Mouse (Mus musculus): ENCODE measurements around the gene Dlat. TPM values are rescaled to one million over a fixed set of nuclear protein-coding genes. Genes with fewer than 3 reads are reported as not detected.

Dlat gene
- total and polyA plus RNA-seq, 3 experiments = 45.2 to 67.5 (median 53.4) TPM

GRCm38 (mm10) chr9:50617794-50618330 is 41.7 kb downstream of the Dlat start:
- in situ Hi-C loops (cut with MboI; ENCODE audit: low pct_ligation_motif_present, low pct_unique_long_range_greater_than_20kb, low sequenced_read_pairs) (no loop called here), dilution Hi-C loops (cut with MboI; ENCODE audit: extremely low pct_ligation_motif_present, extremely low pct_unique_long_range_greater_than_20kb, low sequenced_read_pairs) (no loop called here)
- Histone ChIP-seq H3K4me3 (replicated peaks in 1 of 3; ENCODE audit: low read depth in 2 of 3, low read length in 2 of 3, poor library complexity in 1 of 3) (peak overlapping the region in 2 of 3 experiments; percentile 71 to 96), H3K36me3 (replicated peaks in 1 of 2; ENCODE audit: control insufficient read depth in 1 of 2, insufficient read depth in 1 of 2, low read length in 1 of 2) (peaks cover 23 to 25% of the 10 kb centered on the region in 2 experiments), H3K9me3 (replicated peaks; ENCODE audit: low read length) (no peaks in the 10 kb centered on the region), H3K79me2 (replicated peaks; ENCODE audit: control insufficient read depth, extremely low read depth, insufficient read depth, poor library complexity, severe bottlenecking) (peaks cover 34% of the 10 kb centered on the region), H3K4me1 (ENCODE audit: control insufficient read depth in 1 of 2, insufficient read depth in 2 of 2) (peaks cover 5 to 29% of the 10 kb centered on the region in 2 experiments; a peak in 2 of 4 replicates), H3K27ac (ENCODE audit: insufficient read depth, low read depth) (no peak overlapping the region), H3K4me2 (ENCODE audit: insufficient read depth, low read depth, poor library complexity, severe bottlenecking) (peak overlapping the region; percentile 62; the same call in 1 of the 2 replicates), H3K9ac (ENCODE audit: insufficient read depth, low read depth) (peak overlapping the region; percentile 86; the same call in 1 of the 2 replicates), H3K27me3 (replicated peaks) (no peaks in the 10 kb centered on the region)
- TF ChIP-seq TBP (conservative IDR thresholded peaks at IDR 0.05; ENCODE audit: low read depth, low read length) (0 out of 2 replicates have a peak, but pooled peaks have one; percentile 37), UBTF (IDR thresholded peaks at IDR 0.05; ENCODE audit: low read depth, low read length) (no peak)
- DNase-seq (ENCODE audit: extremely low read depth) = no peak

DNA sequence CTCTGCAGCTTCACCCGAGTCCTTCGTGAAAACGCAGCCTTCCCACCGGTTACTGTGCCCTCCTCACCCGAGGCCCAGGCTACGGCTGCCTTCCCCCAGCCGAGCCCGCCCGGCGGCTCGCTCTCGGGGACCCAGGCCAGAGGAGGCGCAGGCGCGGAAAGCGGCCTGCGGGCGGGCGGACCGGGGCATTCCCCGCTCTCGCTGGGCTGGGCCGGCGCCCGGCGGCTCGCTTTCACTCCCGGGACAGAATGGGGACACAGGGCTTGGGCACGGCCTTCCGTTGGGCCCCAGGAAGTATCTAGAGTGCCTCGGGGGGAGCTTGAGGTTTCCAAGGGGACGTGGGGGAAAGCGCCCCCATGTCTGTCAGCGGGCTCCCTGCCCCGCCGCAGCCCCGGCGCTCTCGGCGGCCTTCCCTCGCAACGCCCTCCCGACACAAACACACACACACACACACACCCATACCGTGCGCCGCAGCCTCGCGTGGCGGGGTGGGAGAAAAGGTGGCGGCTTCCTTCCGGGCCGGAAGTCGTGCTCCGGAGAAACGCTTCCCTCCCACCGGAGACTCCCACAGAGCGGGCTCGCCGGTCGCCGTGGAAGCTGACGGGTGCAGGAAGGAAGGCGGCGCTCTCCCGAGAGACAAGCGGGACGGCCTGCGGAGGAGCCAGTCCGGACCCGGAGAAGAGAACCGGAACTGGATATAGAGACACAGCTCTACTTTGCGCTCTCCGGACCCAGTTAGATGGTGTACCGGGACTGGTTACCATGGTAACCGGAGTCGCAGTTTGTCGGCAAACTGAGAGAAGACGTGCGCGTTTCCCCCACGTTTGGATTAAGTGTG is 42.6 kb downstream of the Dlat start, which contains the start of the genes Pih1d2 and Nkapd1:
Gene Pih1d2, plus strand, starts transcription at position 556 of the 838 bp plus-strand sequence.
Gene Nkapd1, minus strand, starts transcription at position 699 of the 838 bp plus-strand sequence.
- dilution Hi-C loops (cut with MboI; ENCODE audit: extremely low pct_ligation_motif_present, extremely low pct_unique_long_range_greater_than_20kb, low sequenced_read_pairs) (no loop called here), in situ Hi-C loops (cut with MboI; ENCODE audit: low pct_ligation_motif_present, low pct_unique_long_range_greater_than_20kb, low sequenced_read_pairs) (no loop called here)
- no peaks in the 10 kb centered on the region for H3K9me3 ChIP-seq (replicated peaks; ENCODE audit: low read length)
- H3K4me2 ChIP-seq (ENCODE audit: insufficient read depth, low read depth, poor library complexity, severe bottlenecking) = peak within 1 kb of the TSS; percentile 88
- peaks cover 5 to 29% of the 10 kb centered on the region in 2 experiments; a peak in 2 of 4 replicates for H3K4me1 ChIP-seq (ENCODE audit: control insufficient read depth in 1 of 2, insufficient read depth in 2 of 2)
- H3K36me3 ChIP-seq (replicated peaks in 1 of 2; ENCODE audit: control insufficient read depth in 1 of 2, insufficient read depth in 1 of 2, low read length in 1 of 2) = peaks cover 30 to 34% of the 10 kb centered on the region in 2 experiments
- H3K79me2 ChIP-seq (replicated peaks; ENCODE audit: control insufficient read depth, extremely low read depth, insufficient read depth, poor library complexity, severe bottlenecking) = peaks cover 34% of the 10 kb centered on the region
- peak; percentile 93 for DNase-seq (ENCODE audit: extremely low read depth)
- H3K4me3 ChIP-seq (replicated peaks in 1 of 3; ENCODE audit: low read depth in 2 of 3, low read length in 2 of 3, poor library complexity in 1 of 3) = peak within 1 kb of the TSS; percentile 71 to 96 (median 92)
- peak within 1 kb of the TSS; percentile 86 for H3K9ac ChIP-seq (ENCODE audit: insufficient read depth, low read depth)
- H3K27me3 ChIP-seq (replicated peaks) = no peaks in the 10 kb centered on the region
- peak within 1 kb of the TSS; percentile 93 for H3K27ac ChIP-seq (ENCODE audit: insufficient read depth, low read depth)
- TF ChIP-seq KAT2A (IDR thresholded peaks at IDR 0.05; ENCODE audit: insufficient replicate concordance, low read length) (peak; percentile 55; the same call in 1 of the 2 replicates), JUN (IDR thresholded peaks at IDR 0.05; ENCODE audit: insufficient read depth, low read depth, low read length) (no peak), HCFC1 (IDR thresholded peaks at IDR 0.05; ENCODE audit: low read depth, low read length) (peak; percentile 87), CHD2 (IDR thresholded peaks at IDR 0.05; ENCODE audit: low read length) (0 out of 2 replicates have a peak, but pooled peaks have one; percentile 28), MAFK (IDR thresholded peaks at IDR 0.05; ENCODE audit: insufficient replicate concordance, low read length) (no peak), PAX5 (IDR thresholded peaks at IDR 0.05; ENCODE audit: low read length) (no peak), USF1 (IDR thresholded peaks at IDR 0.05; ENCODE audit: low read depth, low read length) (no peak), NRF1 (IDR thresholded peaks at IDR 0.05; ENCODE audit: low read depth, low read length) (peak; percentile 72), BHLHE40 (IDR thresholded peaks at IDR 0.05; ENCODE audit: low read depth, low read length) (peak; percentile 44; the same call in 1 of the 2 replicates), IRF4 (IDR thresholded peaks at IDR 0.05; ENCODE audit: low read depth, low read length) (peak; percentile 53; the same call in 1 of the 2 replicates), POLR2AphosphoS2 (IDR thresholded peaks at IDR 0.05; ENCODE audit: low read depth, low read length) (no peak), MAX (IDR thresholded peaks at IDR 0.05; ENCODE audit: low read length) (peak; percentile 81; the same call in 1 of the 2 replicates), E2F4 (IDR thresholded peaks at IDR 0.05; ENCODE audit: insufficient replicate concordance, low read depth, low read length) (no peak), ETS1 (conservative IDR thresholded peaks at IDR 0.05; ENCODE audit: low read depth, low read length) (no peak), CHD1 (IDR thresholded peaks at IDR 0.05; ENCODE audit: low read depth, low read length) (no peak), MEF2A (IDR thresholded peaks at IDR 0.05; ENCODE audit: borderline replicate concordance, low read depth, low read length) (no peak; the same call in 1 of the 2 replicates), POLR2A (IDR thresholded peaks at IDR 0.05; ENCODE audit: low read depth, low read length) (peak; percentile 71; the same call in 1 of the 2 replicates), MYC (IDR thresholded peaks at IDR 0.05; ENCODE audit: low read depth, low read length) (peak; percentile 81), UBTF (IDR thresholded peaks at IDR 0.05; ENCODE audit: low read depth, low read length) (peak; percentile 96), ZC3H11A (IDR thresholded peaks at IDR 0.05; ENCODE audit: low read depth, low read length) (no peak), SIN3A (IDR thresholded peaks at IDR 0.05; ENCODE audit: low read length) (peak; percentile 93), RCOR1 (conservative IDR thresholded peaks at IDR 0.05; ENCODE audit: low read depth, low read length) (no peak), ELF1 (IDR thresholded peaks at IDR 0.05; ENCODE audit: low read depth, low read length) (peak; percentile 84), CTCF (conservative IDR thresholded peaks at IDR 0.05 in 1 of 2, IDR thresholded peaks at IDR 0.05 in 1 of 2; ENCODE audit: low read depth in 2 of 2, low read length in 2 of 2) (no peak), JUND (conservative IDR thresholded peaks at IDR 0.05; ENCODE audit: low read depth, low read length) (no peak), GABPA (IDR thresholded peaks at IDR 0.05; ENCODE audit: insufficient replicate concordance, low read depth, low read length) (no peak; the same call in 1 of the 2 replicates), MAZ (IDR thresholded peaks at IDR 0.05; ENCODE audit: low read depth, low read length) (peak; percentile 43; the same call in 1 of the 2 replicates), SMC3 (IDR thresholded peaks at IDR 0.05; ENCODE audit: low read depth, low read length) (no peak)

Data from CH12.LX (cell line).